Mouse (Mus musculus) urinary bladder, postnatal 36 days (tissue): ENCODE measurements around the gene Cct8l1.

Experiments
- DNase-seq, 2 experiments: peaks; one replicate each; pipeline ENCODE4 v3.0.0; 2022; ENCODE audit warnings: low spot score in 2 of 2, mixed read lengths in 1 of 2

Cct8l1 gene

GRCm38 (mm10) chr5:25529529-25530421, 13.9 kb downstream of the Cct8l1 start:
- peak; percentile 99 to 100 for DNase-seq

DNA sequence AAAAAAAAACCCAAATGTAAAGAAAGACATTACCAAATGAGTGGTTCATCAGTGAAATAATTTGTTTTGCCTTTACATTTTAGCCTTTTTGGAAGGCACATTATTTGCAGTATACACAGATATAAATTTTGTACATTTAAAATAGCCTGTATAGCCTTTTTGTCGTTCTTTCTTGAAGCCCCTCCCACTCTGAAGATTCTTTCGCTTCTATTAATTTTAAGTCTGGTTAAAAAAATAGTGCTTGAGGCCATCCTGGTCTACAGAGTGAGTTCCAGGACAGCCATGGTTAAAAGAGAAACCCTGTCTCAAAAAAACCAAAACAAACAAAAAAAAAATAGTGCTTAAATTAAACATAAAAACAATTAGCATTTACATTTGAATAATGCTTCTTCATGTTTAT, 14.8 kb downstream of the Cct8l1 start:
- DNase-seq, result no peak

DNA sequence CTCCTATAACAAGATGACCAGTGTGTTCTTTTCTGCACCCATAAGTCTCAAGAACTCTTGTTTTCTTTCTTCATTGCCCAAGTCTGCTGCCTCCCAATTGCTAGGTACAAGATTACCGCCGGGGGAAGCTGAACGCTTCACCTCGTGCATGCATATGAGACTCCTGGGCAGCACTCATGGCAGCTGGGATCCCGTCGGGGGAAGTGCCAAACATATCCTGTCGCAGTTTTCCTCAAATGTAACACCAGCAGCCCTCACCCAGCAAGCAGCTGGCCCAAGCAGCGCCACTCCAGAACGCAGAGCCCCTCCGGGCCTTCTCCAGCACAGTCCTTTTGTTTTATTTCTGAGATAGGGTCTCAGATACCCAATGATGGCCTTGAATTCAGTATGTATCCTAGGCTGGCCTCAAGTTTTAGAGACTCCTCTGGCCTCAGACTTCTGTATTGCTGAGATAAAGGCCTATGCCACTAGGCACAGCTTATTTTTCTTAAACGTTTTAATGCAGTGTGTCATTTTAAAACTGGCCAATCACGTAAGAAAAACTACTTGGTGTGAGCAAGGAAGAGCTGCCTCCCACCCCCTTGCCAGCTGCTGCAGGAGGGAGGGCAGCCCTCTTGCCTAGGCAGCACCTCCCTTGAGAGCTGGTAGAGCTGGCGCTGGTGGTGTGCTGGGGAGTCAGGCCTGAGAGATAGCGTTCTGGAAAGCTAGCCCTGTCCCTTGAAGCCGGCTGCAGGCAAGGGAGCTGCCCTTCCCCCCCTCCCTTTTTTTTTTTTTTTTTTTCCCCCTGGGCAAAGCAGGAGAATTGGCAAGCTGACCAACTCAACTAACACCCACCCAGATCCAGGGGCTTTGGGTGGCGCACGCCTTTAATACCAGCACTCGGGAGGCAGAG, 16.6 kb downstream of the Cct8l1 start:
- peak in 1 of 2 experiments; percentile 31 for DNase-seq

DNA sequence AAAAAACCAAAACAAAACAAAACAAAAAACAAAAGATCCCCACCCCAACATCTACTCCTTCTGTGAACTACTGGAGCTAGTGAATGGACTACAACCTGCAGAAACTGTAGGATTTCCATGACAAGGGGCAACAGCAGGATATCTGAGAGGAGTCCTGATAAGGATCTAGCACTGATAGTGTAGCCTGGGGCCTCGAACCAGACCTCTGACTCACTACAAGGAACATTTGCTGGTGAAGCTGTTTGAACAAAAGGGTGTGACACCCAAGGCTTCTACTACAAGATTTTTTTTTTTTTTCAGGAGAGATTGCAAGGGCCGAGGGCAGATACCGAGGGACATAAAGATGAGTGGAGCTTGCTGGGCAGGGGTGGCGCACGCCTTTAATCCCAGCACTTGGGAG, 17.4 kb downstream of the Cct8l1 start:
- DNase-seq, result peak in 1 of 2 experiments; percentile 19

- no peak for DNase-seq
These were observed 19.7 kb downstream of the Cct8l1 start for GRCm38 (mm10) chr5:25535566-25535965.

- no peak for DNase-seq
These were observed 20.6 kb downstream of the Cct8l1 start for GRCm38 (mm10) chr5:25536451-25536850.

DNA sequence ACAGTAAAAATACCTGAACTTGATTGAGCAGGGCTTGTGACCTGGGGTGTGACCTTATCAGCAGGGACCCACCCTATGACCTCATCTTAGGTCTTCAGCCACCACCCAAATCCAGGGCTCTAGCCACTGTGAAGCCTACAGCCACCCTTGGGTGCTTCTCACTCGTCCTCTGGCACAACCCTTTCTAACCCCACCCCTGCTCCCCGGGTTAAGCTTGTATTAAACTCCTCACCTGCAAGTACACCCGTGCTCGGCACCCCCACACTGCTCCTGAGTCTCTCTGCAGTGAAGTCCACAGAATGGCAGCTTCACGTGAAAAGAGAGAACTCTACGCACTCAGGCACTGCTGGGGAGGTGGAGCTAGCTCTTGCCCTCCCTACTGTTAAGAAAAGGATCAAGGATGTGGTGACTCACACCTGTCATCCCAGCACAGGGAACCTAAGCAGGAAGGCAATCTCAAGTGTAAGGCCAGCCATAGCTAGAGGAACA, 21.1 kb downstream of the Cct8l1 start:
- DNase-seq, result no peak

DNA sequence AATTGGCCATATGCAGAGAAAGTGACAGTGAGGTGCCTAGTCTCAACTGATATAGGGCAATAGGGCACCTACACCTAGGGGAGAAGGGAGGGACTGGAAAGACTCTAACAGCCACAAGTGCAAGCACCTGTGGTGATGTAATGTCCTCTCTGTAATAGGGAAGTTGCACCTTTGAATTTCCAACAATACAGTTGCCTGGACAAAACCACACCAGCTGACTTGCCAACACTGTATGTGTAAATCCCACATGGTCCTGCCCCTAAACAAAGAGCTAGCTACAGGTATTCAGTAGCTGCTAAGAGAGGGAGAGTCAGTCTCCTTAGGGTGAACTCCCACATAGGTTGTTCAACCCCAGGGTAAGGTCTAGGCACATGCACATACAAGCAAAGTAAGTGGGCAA, 24.5 kb downstream of the Cct8l1 start:
- DNase-seq, result no peak

DNA sequence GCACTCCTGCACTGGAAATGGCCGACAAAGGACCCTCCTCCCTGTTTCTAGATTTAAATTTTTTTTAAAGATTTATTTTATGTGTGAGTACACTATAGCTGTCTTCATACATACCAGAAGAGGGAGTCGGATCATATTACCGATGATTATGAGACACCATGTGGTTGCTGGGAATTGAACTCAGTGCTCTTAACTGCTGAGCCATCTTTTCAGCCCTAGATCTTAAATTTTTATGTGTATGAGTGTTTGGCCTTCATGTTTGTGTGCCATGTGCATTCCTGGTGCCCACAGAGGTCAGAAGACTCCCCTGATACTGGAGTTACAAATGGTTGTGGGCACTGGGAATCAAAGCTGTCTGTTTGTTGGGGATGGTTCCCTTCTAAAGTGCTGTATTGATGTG, 25.1 kb downstream of the Cct8l1 start:
- no peak for DNase-seq

DNA sequence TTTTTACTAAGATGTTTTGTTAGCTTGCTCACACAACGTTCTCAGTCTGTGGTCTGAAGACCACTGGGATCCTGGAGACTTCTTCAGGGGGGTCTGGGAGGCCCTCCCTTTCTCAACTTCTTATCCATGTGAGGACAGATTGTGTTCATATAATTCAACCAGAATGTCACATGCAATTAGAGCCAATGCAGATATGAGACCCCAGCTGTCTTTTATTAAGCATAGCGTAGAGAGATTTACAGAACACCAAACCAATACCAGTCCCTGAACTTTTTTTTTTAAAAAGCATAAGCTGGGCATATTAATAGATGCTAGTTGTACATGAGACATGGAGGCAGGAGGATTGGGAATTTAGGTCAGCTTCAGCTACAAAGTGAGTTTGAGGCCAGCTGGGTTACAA, 25.8 kb downstream of the Cct8l1 start:
- DNase-seq, result no peak

- DNase-seq, result peak; percentile 23 to 75
These were observed 28.2 kb downstream of the Cct8l1 start for GRCm38 (mm10) chr5:25544061-25544460.

- peak; percentile 47 to 57 for DNase-seq
These were observed 28.7 kb downstream of the Cct8l1 start for GRCm38 (mm10) chr5:25544566-25544965.

GRCm38 (mm10) chr5:25546912-25547311, 31.0 kb downstream of the Cct8l1 start:
- no peak for DNase-seq

- no peak for DNase-seq
These were observed 35.0 kb downstream of the Cct8l1 start for GRCm38 (mm10) chr5:25550912-25551311.

GRCm38 (mm10) chr5:25554210-25554609, 38.3 kb downstream of the Cct8l1 start:
- DNase-seq, result no peak

DNA sequence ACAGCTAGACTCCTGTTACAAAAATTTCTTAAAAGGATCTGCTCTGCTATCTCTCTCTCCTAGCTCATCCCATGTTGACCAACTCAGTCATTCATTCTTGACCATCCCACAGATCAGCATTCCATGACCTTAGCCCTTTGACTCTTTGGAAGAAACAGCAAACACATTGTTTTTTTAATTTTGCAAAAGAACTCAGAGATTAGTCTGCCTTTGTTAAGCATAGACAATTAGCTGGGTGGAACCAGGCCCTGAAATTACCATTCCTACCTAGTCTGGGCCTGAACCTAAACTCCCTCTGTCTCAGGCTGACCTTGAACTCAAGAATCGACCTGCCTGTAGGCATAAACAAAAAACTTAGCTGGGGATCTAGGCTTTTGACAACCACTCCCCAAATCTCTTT, 38.8 kb downstream of the Cct8l1 start:
- no peak for DNase-seq

GRCm38 (mm10) chr5:25555684-25556083, 39.8 kb downstream of the Cct8l1 start:
- no peak for DNase-seq

DNA sequence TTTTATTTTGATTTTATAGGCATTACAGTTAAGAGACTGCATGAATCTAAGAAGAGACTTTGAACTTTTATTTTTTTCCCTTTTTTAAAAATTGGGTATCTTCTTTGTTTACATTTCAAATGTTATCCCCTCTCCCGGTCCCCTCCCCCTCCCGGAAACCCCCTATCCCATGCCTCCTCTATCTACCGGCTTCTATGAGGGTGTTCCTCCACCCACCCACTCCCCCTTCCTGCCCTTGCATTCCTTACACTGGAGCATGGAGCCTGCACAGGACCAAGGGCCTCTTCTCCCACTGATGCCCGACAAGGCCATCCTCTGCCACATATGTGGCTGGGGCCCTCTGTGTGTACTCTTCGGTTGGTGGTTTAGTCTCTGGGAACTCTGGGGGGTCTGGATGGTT, 40.5 kb downstream of the Cct8l1 start:
- DNase-seq, result no peak
